Mouse (Mus musculus): ENCODE data around the gene Pnisr. TPM values are rescaled to one million over a fixed set of nuclear protein-coding genes. Genes with fewer than 3 reads are reported as not detected.

The Pnisr gene
- total RNA-seq (2014; rRNA removed; ENCODE audit: low replicate concordance): 67.4 and 112 TPM in 2 replicates
- 47.0 and 48.7 TPM in 2 replicates for polyA plus RNA-seq (2015; fragmentation: Nextera tagmentation; extraction: Ambion mirVana)

- TF ChIP-seq CTCF (IDR thresholded peaks at IDR 0.05; ENCODE audit: low read depth) (peak; percentile 88), EP300 (IDR thresholded peaks at IDR 0.05; ENCODE audit: low read depth) (0 out of 2 replicates have a peak, but pooled peaks have one; percentile 23)
- under 1% methylated on average over 50 of the region's 50 CpGs for WGBS
- H3K9ac ChIP-seq (replicated peaks; ENCODE audit: low read depth, low read length): peak within 1 kb of the TSS; percentile 99
- H3K27me3 ChIP-seq (ENCODE audit: control insufficient read depth, insufficient read depth, low read length): no peaks in the 10 kb centered on the region
- peak; percentile 98 for DNase-seq (ENCODE audit: low spot score)
- ATAC-seq (ENCODE audit: insufficient read depth, low read depth): peak; percentile 99
- peak within 1 kb of the TSS; percentile 100 for H3K27ac ChIP-seq (ENCODE audit: low read depth)
- H3K4me2 ChIP-seq (ENCODE audit: low read depth, low read length): peak within 1 kb of the TSS; percentile 78
- H3K36me3 ChIP-seq (replicated peaks; ENCODE audit: control insufficient read depth, insufficient read depth, low read length): no peaks in the 10 kb centered on the region
- H3K4me3 ChIP-seq (ENCODE audit: low read depth, low read length): peak within 1 kb of the TSS; percentile 99
- H3K9me3 ChIP-seq (replicated peaks; ENCODE audit: control insufficient read depth, low read length): no peaks in the 10 kb centered on the region
- H3K4me1 ChIP-seq (ENCODE audit: control insufficient read depth, insufficient read depth): peaks cover 14% of the 10 kb centered on the region
Observed at GRCm38 (mm10) chr4:21847481-21848286, at the start of gene Pnisr. Pnisr (plus strand) TSS chr4:21847583.

GRCm38 (mm10) chr4:21801013-21801412, 46.4 kb upstream of the Pnisr start:
- WGBS: 93% methylated on average over 1 of the region's 1 CpGs
- no peak overlapping the region for H3K9ac ChIP-seq (replicated peaks; ENCODE audit: low read depth, low read length)
- no peak overlapping the region for H3K27ac ChIP-seq (ENCODE audit: low read depth)
- TF ChIP-seq CTCF (IDR thresholded peaks at IDR 0.05; ENCODE audit: low read depth): no peak
- TF ChIP-seq EP300 (IDR thresholded peaks at IDR 0.05; ENCODE audit: low read depth): no peak
- H3K4me1 ChIP-seq (ENCODE audit: control insufficient read depth, insufficient read depth): no peaks in the 10 kb centered on the region
- DNase-seq (ENCODE audit: low spot score) (no peak), ATAC-seq (ENCODE audit: insufficient read depth, low read depth) (no peak)
- H3K4me2 ChIP-seq (ENCODE audit: low read depth, low read length): no peak overlapping the region
- H3K27me3 ChIP-seq (ENCODE audit: control insufficient read depth, insufficient read depth, low read length): no peaks in the 10 kb centered on the region
- no peaks in the 10 kb centered on the region for H3K9me3 ChIP-seq (replicated peaks; ENCODE audit: control insufficient read depth, low read length)
- peaks cover 68% of the 10 kb centered on the region for H3K36me3 ChIP-seq (replicated peaks; ENCODE audit: control insufficient read depth, insufficient read depth, low read length)
- no peak overlapping the region for H3K4me3 ChIP-seq (ENCODE audit: low read depth, low read length)

GRCm38 (mm10) chr4:21801620-21802019, 45.8 kb upstream of the Pnisr start:
- H3K9ac ChIP-seq (replicated peaks; ENCODE audit: low read depth, low read length): no peak overlapping the region
- WGBS: 83% methylated on average over 2 of the region's 2 CpGs
- peaks cover 74% of the 10 kb centered on the region for H3K36me3 ChIP-seq (replicated peaks; ENCODE audit: control insufficient read depth, insufficient read depth, low read length)
- H3K4me3 ChIP-seq (ENCODE audit: low read depth, low read length): no peak overlapping the region
- DNase-seq (ENCODE audit: low spot score): no peak
- no peak overlapping the region for H3K4me2 ChIP-seq (ENCODE audit: low read depth, low read length)
- no peak overlapping the region for H3K27ac ChIP-seq (ENCODE audit: low read depth)
- no peak for ATAC-seq (ENCODE audit: insufficient read depth, low read depth)
- no peaks in the 10 kb centered on the region for H3K4me1 ChIP-seq (ENCODE audit: control insufficient read depth, insufficient read depth)
- TF ChIP-seq EP300 (IDR thresholded peaks at IDR 0.05; ENCODE audit: low read depth): no peak
- TF ChIP-seq CTCF (IDR thresholded peaks at IDR 0.05; ENCODE audit: low read depth): no peak
- H3K9me3 ChIP-seq (replicated peaks; ENCODE audit: control insufficient read depth, low read length): no peaks in the 10 kb centered on the region
- H3K27me3 ChIP-seq (ENCODE audit: control insufficient read depth, insufficient read depth, low read length): no peaks in the 10 kb centered on the region

GRCm38 (mm10) chr4:21807204-21807603, 40.2 kb upstream of the Pnisr start:
- TF ChIP-seq CTCF (IDR thresholded peaks at IDR 0.05; ENCODE audit: low read depth): no peak
- TF ChIP-seq EP300 (IDR thresholded peaks at IDR 0.05; ENCODE audit: low read depth): no peak
- Histone ChIP-seq H3K27me3 (ENCODE audit: control insufficient read depth, insufficient read depth, low read length) (no peaks in the 10 kb centered on the region), H3K4me3 (ENCODE audit: low read depth, low read length) (no peak overlapping the region), H3K27ac (ENCODE audit: low read depth) (no peak overlapping the region), H3K36me3 (replicated peaks; ENCODE audit: control insufficient read depth, insufficient read depth, low read length) (peaks cover 56% of the 10 kb centered on the region), H3K4me1 (ENCODE audit: control insufficient read depth, insufficient read depth) (no peaks in the 10 kb centered on the region), H3K9me3 (replicated peaks; ENCODE audit: control insufficient read depth, low read length) (no peaks in the 10 kb centered on the region), H3K4me2 (ENCODE audit: low read depth, low read length) (no peak overlapping the region), H3K9ac (replicated peaks; ENCODE audit: low read depth, low read length) (no peak overlapping the region)
- no peak for ATAC-seq (ENCODE audit: insufficient read depth, low read depth)
- WGBS: 70% methylated on average over 5 of the region's 5 CpGs
- no peak for DNase-seq (ENCODE audit: low spot score)

GRCm38 (mm10) chr4:21810608-21811007, 36.8 kb upstream of the Pnisr start:
- H3K36me3 ChIP-seq (replicated peaks; ENCODE audit: control insufficient read depth, insufficient read depth, low read length): peaks cover 37% of the 10 kb centered on the region
- 89% methylated on average over 3 of the region's 3 CpGs for WGBS
- no peak overlapping the region for H3K4me2 ChIP-seq (ENCODE audit: low read depth, low read length)

More at GRCm38 (mm10) chr4:21810608-21811007, 36.8 kb upstream of the Pnisr start:
- ATAC-seq (ENCODE audit: insufficient read depth, low read depth) (no peak), DNase-seq (ENCODE audit: low spot score) (no peak)
- H3K9ac ChIP-seq (replicated peaks; ENCODE audit: low read depth, low read length): no peak overlapping the region
- no peak overlapping the region for H3K27ac ChIP-seq (ENCODE audit: low read depth)
- no peaks in the 10 kb centered on the region for H3K27me3 ChIP-seq (ENCODE audit: control insufficient read depth, insufficient read depth, low read length)
- no peaks in the 10 kb centered on the region for H3K4me1 ChIP-seq (ENCODE audit: control insufficient read depth, insufficient read depth)
- no peak overlapping the region for H3K4me3 ChIP-seq (ENCODE audit: low read depth, low read length)
- no peak for TF ChIP-seq CTCF (IDR thresholded peaks at IDR 0.05; ENCODE audit: low read depth)
- TF ChIP-seq EP300 (IDR thresholded peaks at IDR 0.05; ENCODE audit: low read depth): no peak
- no peaks in the 10 kb centered on the region for H3K9me3 ChIP-seq (replicated peaks; ENCODE audit: control insufficient read depth, low read length)

Data from heart, postnatal 0 days (tissue).